Mouse (Mus musculus) cerebellum, postnatal 25 days (tissue): ENCODE data around the gene Lsm14b.

ENCODE experiments used
- DNase-seq, 2 experiments: peaks; one replicate each; pipeline ENCODE4 v3.0.0; 2021; ENCODE audit warnings: mixed read lengths in 2 of 2

Lsm14b gene

GRCm38 (mm10) chr2:180020091-180020661, 4.6 kb upstream of the Lsm14b start:
- DNase-seq, result peak; percentile 72 to 73

GRCm38 (mm10) chr2:180020919-180021318, 3.9 kb upstream of the Lsm14b start:
- DNase-seq, result peak; percentile 63 to 65

GRCm38 (mm10) chr2:180022751-180023150, 2.0 kb upstream of the Lsm14b start:
- no peak for DNase-seq

- DNase-seq, result peak in 1 of 2 experiments; percentile 76
These were observed 511 bp downstream of the Lsm14b start for GRCm38 (mm10) chr2:180025135-180025860.

GRCm38 (mm10) chr2:180025861-180026200, 1.0 kb downstream of the Lsm14b start:
- DNase-seq, result no peak

- DNase-seq, result peak; percentile 43 to 58
These were observed 3.0 kb downstream of the Lsm14b start for GRCm38 (mm10) chr2:180027768-180028167.

- DNase-seq, result no peak
These were observed 6.5 kb downstream of the Lsm14b start for GRCm38 (mm10) chr2:180031270-180031669.

GRCm38 (mm10) chr2:180032925-180033324, 8.1 kb downstream of the Lsm14b start:
- DNase-seq, result no peak

- DNase-seq, result no peak
These were observed 9.2 kb downstream of the Lsm14b start for GRCm38 (mm10) chr2:180033956-180034355.

GRCm38 (mm10) chr2:180034753-180035152, 10.0 kb downstream of the Lsm14b start:
- DNase-seq, result no peak

- no peak for DNase-seq
These were observed 15.6 kb downstream of the Lsm14b start for GRCm38 (mm10) chr2:180040406-180040805.

GRCm38 (mm10) chr2:180041577-180042255, 16.9 kb downstream of the Lsm14b start:
- peak in 1 of 2 experiments; percentile 76 for DNase-seq

GRCm38 (mm10) chr2:180042256-180042857, 17.6 kb downstream of the Lsm14b start, which contains the start of the genes Psma7 and Ss18l1:
Psma7 (minus strand) TSS chr2:180042433.
Ss18l1 (plus strand) TSS chr2:180042509.
- DNase-seq, result peak; percentile 93 to 97

- peak; percentile 70 to 74 for DNase-seq
These were observed 18.2 kb downstream of the Lsm14b start for GRCm38 (mm10) chr2:180042858-180043515.

GRCm38 (mm10) chr2:180045283-180045682, 20.5 kb downstream of the Lsm14b start:
- peak in 1 of 2 experiments; percentile 50 for DNase-seq

- DNase-seq, result no peak
These were observed 22.8 kb downstream of the Lsm14b start for GRCm38 (mm10) chr2:180047580-180047979.

- DNase-seq, result no peak
These were observed 23.3 kb downstream of the Lsm14b start for GRCm38 (mm10) chr2:180047980-180048635.

GRCm38 (mm10) chr2:180050986-180051385, 26.2 kb downstream of the Lsm14b start:
- peak; percentile 93 to 95 for DNase-seq

- DNase-seq, result peak in 1 of 2 experiments; percentile 50
These were observed 27.4 kb downstream of the Lsm14b start for GRCm38 (mm10) chr2:180051986-180052733.

- peak in 1 of 2 experiments; percentile 36 for DNase-seq
These were observed 28.2 kb downstream of the Lsm14b start for GRCm38 (mm10) chr2:180053001-180053400.
